ENCODE assay signal across 8 mouse cellular contexts in the genomic region with DNA sequence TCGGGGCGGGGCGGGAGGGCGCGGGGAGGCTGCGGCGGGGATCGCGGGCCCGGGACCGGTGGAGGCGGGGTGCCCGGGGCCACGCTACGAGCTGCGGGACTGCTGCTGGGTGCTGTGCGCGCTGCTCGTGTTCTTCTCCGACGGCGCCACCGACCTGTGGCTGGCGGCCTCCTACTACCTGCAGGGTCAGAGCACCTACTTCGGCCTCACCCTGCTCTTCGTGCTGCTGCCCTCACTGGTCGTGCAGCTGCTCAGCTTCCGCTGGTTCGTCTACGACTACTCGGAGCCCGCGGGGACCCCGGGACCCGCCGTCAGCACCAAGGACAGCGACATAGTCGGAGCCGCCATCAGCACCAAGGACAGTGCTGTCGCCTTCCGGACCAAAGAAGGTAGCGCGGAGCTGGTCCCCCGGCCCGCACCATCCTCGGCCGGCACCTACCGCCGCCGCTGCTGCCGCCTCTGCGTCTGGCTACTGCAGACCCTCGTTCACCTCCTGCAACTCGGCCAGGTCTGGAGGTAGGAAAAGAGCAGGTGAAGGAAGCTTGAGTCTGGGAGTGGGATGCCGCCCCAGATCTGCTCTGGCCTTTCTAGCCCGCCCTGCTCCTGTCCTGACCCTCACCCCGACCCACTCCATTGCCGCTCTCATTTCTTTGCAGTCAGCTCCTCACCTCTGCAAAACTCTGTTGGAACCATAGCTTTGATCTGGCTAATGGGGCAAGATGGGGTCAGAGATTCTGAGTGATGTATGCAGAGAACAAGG. TPM values are rescaled to one million over a fixed set of nuclear protein-coding genes. Genes with fewer than 3 reads are reported as not detected.
DNase-seq lines count a peak whose midpoint lies in the region; ATAC-seq lines count a peak whose summit lies in the region.

No protein-coding gene starts in this region.

- peak overlapping the region; percentile 80 for H3K9ac ChIP-seq in neural tube, embryonic 13.5 days

- peak overlapping the region; percentile 89 for H3K27ac ChIP-seq in neural tube, embryonic 13.5 days (replicated peaks)

- DNase-seq in left cerebral cortex, postnatal 14 days (ENCODE audit: low spot score in 2 of 2) = peak; percentile 33 to 66
- DNase-seq in left cerebral cortex, adult 8-10 months (ENCODE audit: low spot score in 2 of 2) = no peak
- peak; percentile 36 to 86 for DNase-seq in heart, adult 18-20 months
- peak; percentile 75 for DNase-seq in kidney, adult 18-20 months
- DNase-seq in lung, adult 18-20 months = peak; percentile 41 to 50
- DNase-seq in thymus, postnatal 10 days (ENCODE audit: low spot score in 2 of 2) = peak; percentile 70 to 94

- 2% methylated on average over 50 of the region's 58 CpGs for WGBS in neural tube, embryonic 13.5 days

- peaks cover 36% of the 10 kb centered on the region for H3K27me3 ChIP-seq in neural tube, embryonic 13.5 days

- H3K4me1 ChIP-seq in neural tube, embryonic 13.5 days (replicated peaks) = peaks cover 61% of the 10 kb centered on the region

- ATAC-seq in common myeloid progenitor, adult 5-6 weeks (replicated peaks; ENCODE audit: low read depth, poor library complexity, severe bottlenecking) = peak; percentile 95
- ATAC-seq in neural tube, embryonic 13.5 days (ENCODE audit: low read depth) = peak; percentile 70

- H3K36me3 ChIP-seq in neural tube, embryonic 13.5 days = no peaks in the 10 kb centered on the region

- H3K9me3 ChIP-seq in neural tube, embryonic 13.5 days = no peaks in the 10 kb centered on the region

- intact Hi-C loops in left cerebral cortex, postnatal 14 days (cut with DNase I) = no loop called here

- H3K4me2 ChIP-seq in neural tube, embryonic 13.5 days = peak overlapping the region; percentile 70

- H3K4me3 ChIP-seq in neural tube, embryonic 13.5 days = peak overlapping the region; percentile 75

RNA-seq across cellular contexts. Expression of gene Xkr7, which starts 0.6 kb away (rescaled TPM):
- 1 to 10 TPM; 7.4 to 8.5 TPM for total RNA-seq in left cerebral cortex, postnatal 14 days (2021)
- total RNA-seq in left cerebral cortex, adult 8-10 months (2022) = 1 to 10 TPM; 5.0 to 6.7 (median 5.9) TPM
- total RNA-seq in common myeloid progenitor, adult 5-6 weeks (2017) = not detected in 2 replicates
- not detected for total RNA-seq in heart, adult 18-20 months (2021)
- 1.5 and 2.3 TPM in 2 replicates for polyA plus RNA-seq in neural tube, embryonic 13.5 days (2015; fragmentation: Nextera tagmentation; extraction: Ambion mirVana)

RNA-seq across cellular contexts. Expression of gene Pdrg1, which starts 17.0 kb away (rescaled TPM):
- total RNA-seq in left cerebral cortex, postnatal 14 days (2021) = 10 to 100 TPM; 52.5 to 53.3 TPM
- 10 to 100 TPM; 53.3 to 59.2 (median 57.1) TPM for total RNA-seq in left cerebral cortex, adult 8-10 months (2022)
- total RNA-seq in common myeloid progenitor, adult 5-6 weeks (2017) = 109 and 138 TPM in 2 replicates
- total RNA-seq in heart, adult 18-20 months (2021) = 100 to 1,000 TPM; 136 to 152 TPM
- polyA plus RNA-seq in neural tube, embryonic 13.5 days (2015; fragmentation: Nextera tagmentation; extraction: Ambion mirVana) = 192 and 206 TPM in 2 replicates

RNA-seq across cellular contexts. Expression of gene Ccm2l, which starts 33.5 kb away (rescaled TPM):
- 1 to 10 TPM; 6.8 to 6.9 TPM for total RNA-seq in left cerebral cortex, postnatal 14 days (2021)
- total RNA-seq in left cerebral cortex, adult 8-10 months (2022) = 1 to 10 TPM; 4.3 to 4.6 (median 4.4) TPM
- total RNA-seq in common myeloid progenitor, adult 5-6 weeks (2017) = 0.73 TPM in 1 of 2 replicates, not detected in the other
- 10 to 100 TPM; 12.6 to 15.5 TPM for total RNA-seq in heart, adult 18-20 months (2021)
- 2.4 and 3.4 TPM in 2 replicates for polyA plus RNA-seq in neural tube, embryonic 13.5 days (2015; fragmentation: Nextera tagmentation; extraction: Ambion mirVana)

Comparison
In these comparisons a context has a peak if more than half of its experiments do, and no peak if none do; other contexts are left out.
1. DNase-seq: peak in left cerebral cortex, postnatal 14 days (2 of 2), heart, adult 18-20 months (2 of 2), kidney, adult 18-20 months (single experiment), lung, adult 18-20 months (2 of 2) and thymus, postnatal 10 days (2 of 2); none in left cerebral cortex, adult 8-10 months (0 of 2).